Mouse (Mus musculus) midbrain, embryonic 13.5 days (tissue): Measurements from ENCODE around the gene Anp32a. TPM values are rescaled to one million over a fixed set of nuclear protein-coding genes. Genes with fewer than 3 reads are reported as not detected.

Experiments
- ATAC-seq: fragments of 200-750 bp; cut with Nextera tagmentation; 2 replicates; pipeline ENCODE4 v1.8.0; 2017; ENCODE audit warnings: mild to moderate bottlenecking, moderate TSS enrichment, moderate library complexity
- H3K27ac ChIP-seq: fragments of 300-500 bp; sonication (generic); 2 replicates; pipeline ENCODE4 v1.5.1; 2015; ENCODE audit warnings: inconsistent platforms, mild to moderate bottlenecking, moderate library complexity
- H3K27me3 ChIP-seq: fragments of 300-500 bp; sonication (generic); 2 replicates; pipeline ENCODE4 v1.6.1; 2015; ENCODE audit warnings: mild to moderate bottlenecking, inconsistent platforms
- H3K36me3 ChIP-seq: fragments of 300-500 bp; sonication (generic); 2 replicates; pipeline ENCODE4 v1.6.1; 2015; ENCODE audit warnings: mild to moderate bottlenecking, inconsistent platforms
- H3K4me1 ChIP-seq: fragments of 300-500 bp; sonication (generic); replicated peaks from 2 replicates; pipeline ENCODE4 v1.6.1; 2015; ENCODE audit warnings: inconsistent platforms
- H3K4me2 ChIP-seq: fragments of 300-500 bp; sonication (generic); replicated peaks from 2 replicates; pipeline ENCODE4 v1.6.1; 2015; ENCODE audit warnings: moderate library complexity, mild to moderate bottlenecking, inconsistent platforms
- H3K4me3 ChIP-seq: fragments of 300-500 bp; sonication (generic); replicated peaks from 2 replicates; pipeline ENCODE4 v1.5.1; 2015; ENCODE audit warnings: mild to moderate bottlenecking, inconsistent platforms
- H3K9ac ChIP-seq: fragments of 300-500 bp; sonication (generic); replicated peaks from 2 replicates; pipeline ENCODE4 v1.6.1; 2015; ENCODE audit warnings: mild to moderate bottlenecking, inconsistent platforms
- H3K9me3 ChIP-seq: fragments of 300-500 bp; sonication (generic); 2 replicates; pipeline ENCODE4 v1.6.1; 2016; ENCODE audit warnings: mild to moderate bottlenecking, inconsistent platforms
- WGBS: fragments of 180-500 bp; shearing (Covaris S2); methylation state at CpG from one replicate; pipeline ENCODE4 v1.1.7; 2015; 5-methylcytosine and 5-hydroxymethylcytosine counted together
- polyA plus RNA-seq: library from polyadenylated mRNA; unstranded; fragments of >200 nt; fragmentation: Nextera tagmentation; extraction: Ambion mirVana; gene quantifications from 2 replicates; pipeline ENCODE4 v1.2.1, GENCODE M21; 2015

Anp32a gene
- polyA plus RNA-seq, 1 experiment from 2014 or later: 175 TPM

DNA sequence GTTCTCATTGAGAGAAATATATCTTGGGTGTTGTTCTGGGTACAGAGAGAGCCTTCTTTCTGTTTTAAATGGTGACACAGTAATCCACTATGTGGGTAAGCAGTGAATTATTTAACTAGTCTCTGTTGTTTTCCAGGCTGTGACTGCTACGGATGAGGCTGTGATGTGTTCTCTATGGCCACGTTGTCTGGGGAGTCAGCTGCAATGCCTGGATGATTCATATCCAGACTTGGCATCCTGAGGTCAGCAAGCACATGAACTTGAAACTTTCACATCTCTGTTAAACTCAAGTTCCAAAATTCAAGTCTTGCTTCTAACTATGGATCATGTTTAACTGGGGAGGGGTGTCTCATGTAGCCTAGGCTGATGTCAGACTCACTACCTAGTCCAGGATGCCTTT is 53.1 kb downstream of the Anp32a start:
- Histone ChIP-seq H3K4me2 (no peak overlapping the region), H3K4me1 (no peaks in the 10 kb centered on the region), H3K27ac (no peak overlapping the region), H3K4me3 (no peak overlapping the region), H3K9ac (no peak overlapping the region), H3K27me3 (no peaks in the 10 kb centered on the region), H3K9me3 (no peaks in the 10 kb centered on the region), H3K36me3 (no peaks in the 10 kb centered on the region)
- ATAC-seq: no peak
- WGBS: 84% methylated on average over 2 of the region's 2 CpGs

DNA sequence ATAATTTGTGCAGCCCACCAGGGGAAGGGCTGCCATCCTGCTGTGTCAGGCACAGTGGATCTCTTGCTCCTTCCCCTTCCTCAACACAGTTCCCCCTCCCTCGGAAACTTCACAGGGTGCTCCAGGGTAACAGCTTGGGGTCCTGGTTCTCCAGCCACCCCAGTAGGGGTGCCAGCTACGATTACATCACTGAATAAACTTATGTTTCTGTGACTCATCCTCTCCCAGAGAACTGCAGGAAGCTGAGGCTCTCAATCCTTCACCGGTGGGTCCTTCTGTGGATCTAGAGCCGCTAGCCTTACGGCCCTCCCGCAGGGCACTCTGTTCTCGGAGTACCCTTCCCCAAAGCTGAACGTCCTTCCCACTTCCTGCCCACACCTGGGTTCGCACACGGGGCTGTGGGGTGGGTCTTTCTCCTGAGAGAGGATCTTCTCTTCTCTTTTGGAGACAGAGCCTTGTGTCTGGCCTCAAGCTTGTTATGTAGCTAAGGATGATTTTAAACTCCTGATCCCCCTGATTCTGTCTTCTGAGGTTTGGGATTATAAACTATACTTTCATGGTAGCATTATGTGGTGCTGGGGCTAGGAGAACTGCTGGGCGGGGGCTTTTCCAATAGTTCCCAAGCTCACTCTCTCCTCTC is 59.6 kb downstream of the Anp32a start:
- no peak overlapping the region for H3K4me3 ChIP-seq
- no peak overlapping the region for H3K4me2 ChIP-seq
- no peaks in the 10 kb centered on the region for H3K27me3 ChIP-seq
- no peak overlapping the region for H3K27ac ChIP-seq
- no peaks in the 10 kb centered on the region for H3K36me3 ChIP-seq
- no peaks in the 10 kb centered on the region for H3K4me1 ChIP-seq
- ATAC-seq: no peak
- no peak overlapping the region for H3K9ac ChIP-seq
- WGBS: 77% methylated on average over 11 of the region's 11 CpGs
- no peaks in the 10 kb centered on the region for H3K9me3 ChIP-seq

DNA sequence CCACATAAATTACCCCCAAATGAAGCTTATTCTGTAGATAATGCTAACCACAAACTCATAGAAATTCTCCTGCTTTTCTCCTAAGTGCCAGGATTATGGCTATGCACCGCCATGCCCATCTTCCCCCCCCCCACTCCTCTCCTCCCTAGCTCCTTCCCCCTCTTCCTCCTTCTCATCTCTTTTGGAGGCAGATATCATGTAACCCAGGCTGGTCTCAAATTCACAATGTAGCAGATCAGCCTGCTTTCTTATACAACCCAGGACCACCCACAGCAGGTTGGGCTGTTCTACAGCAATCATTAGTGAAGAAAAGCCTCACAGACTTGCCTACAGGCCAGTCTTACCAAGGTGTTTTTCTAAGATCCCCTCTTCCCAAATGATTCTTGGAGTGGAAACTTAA is 60.5 kb downstream of the Anp32a start:
- H3K4me1 ChIP-seq: no peaks in the 10 kb centered on the region
- no peaks in the 10 kb centered on the region for H3K36me3 ChIP-seq
- H3K27me3 ChIP-seq: no peaks in the 10 kb centered on the region
- H3K4me3 ChIP-seq: no peak overlapping the region
- no peak overlapping the region for H3K9ac ChIP-seq
- H3K9me3 ChIP-seq: no peaks in the 10 kb centered on the region
- no peak overlapping the region for H3K27ac ChIP-seq
- 55% methylated on average over 1 of the region's 1 CpGs for WGBS
- no peak for ATAC-seq
- no peak overlapping the region for H3K4me2 ChIP-seq

DNA sequence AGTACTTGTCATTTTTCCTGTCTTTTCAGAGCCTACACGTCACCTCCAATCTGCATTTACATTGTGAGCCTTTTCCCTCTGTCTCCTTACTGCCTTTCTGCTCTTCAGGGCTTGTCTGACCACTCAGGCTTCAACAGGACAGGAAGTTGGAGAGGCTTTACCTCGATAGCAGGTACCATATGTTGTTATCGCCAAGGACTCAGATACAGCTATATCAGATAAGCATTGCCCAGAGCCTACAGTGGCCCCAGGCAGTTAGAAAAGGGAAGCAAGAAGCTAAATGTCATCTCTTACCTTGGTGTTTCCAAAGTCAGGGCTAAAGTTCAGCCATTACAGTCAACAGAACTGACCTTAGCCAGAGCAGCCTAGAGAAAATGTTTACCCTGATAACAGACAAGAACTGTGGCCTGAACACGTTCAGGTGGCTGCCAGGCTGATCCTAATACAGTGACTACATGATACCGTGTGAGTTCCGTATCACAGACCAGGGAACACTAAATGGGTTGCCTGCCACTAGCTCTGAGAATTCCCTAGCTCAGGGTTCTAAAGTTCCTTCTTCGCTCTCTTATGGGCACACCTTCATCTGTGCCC is 65.4 kb downstream of the Anp32a start:
- Histone ChIP-seq H3K4me2 (no peak overlapping the region), H3K9ac (no peak overlapping the region), H3K9me3 (no peaks in the 10 kb centered on the region), H3K4me1 (no peaks in the 10 kb centered on the region), H3K27ac (no peak overlapping the region), H3K36me3 (no peaks in the 10 kb centered on the region), H3K27me3 (no peaks in the 10 kb centered on the region), H3K4me3 (no peak overlapping the region)
- no peak for ATAC-seq
- WGBS: 87% methylated on average over 7 of the region's 7 CpGs

DNA sequence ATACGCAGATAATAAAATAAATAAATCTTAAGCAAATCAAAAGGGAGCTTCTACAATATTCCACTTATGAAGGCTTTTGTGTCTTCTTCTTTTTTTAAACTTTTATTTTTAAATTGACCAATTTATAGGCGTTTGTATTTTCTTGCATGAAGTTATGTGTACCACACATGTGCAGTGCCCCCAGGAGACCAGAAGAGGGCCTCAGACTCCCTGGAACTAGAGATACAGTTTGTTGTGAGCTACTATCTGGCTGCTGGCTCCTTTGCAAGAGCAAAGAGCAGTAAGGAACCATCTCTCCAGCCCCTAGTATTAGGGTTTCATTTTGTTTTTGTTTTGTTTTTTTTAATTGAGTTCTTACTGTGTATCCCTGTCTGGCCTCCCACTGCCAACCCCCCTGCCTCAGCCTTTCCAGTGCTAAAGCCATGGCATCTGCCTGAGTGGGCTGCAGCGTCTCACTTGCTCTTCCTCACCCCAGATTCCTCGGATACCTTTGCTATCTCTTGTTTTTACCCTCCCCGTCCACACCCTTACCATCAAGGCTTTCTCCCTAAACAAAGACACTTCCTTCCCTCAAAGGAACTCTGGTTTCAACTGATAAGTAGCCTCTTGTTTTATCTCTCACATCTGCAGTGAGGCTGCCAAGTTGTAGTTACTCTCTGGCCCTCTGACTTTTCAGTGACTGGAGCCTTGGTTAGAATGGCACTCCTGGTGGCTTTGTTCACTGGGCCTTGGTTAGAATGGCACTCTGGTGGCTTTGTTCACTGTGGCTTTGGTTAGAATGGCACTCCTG is 66.5 kb downstream of the Anp32a start:
- Histone ChIP-seq H3K4me3 (no peak overlapping the region), H3K9ac (no peak overlapping the region), H3K27ac (no peak overlapping the region), H3K9me3 (no peaks in the 10 kb centered on the region), H3K4me2 (no peak overlapping the region), H3K4me1 (no peaks in the 10 kb centered on the region), H3K27me3 (no peaks in the 10 kb centered on the region), H3K36me3 (no peaks in the 10 kb centered on the region)
- no peak for ATAC-seq
- WGBS: 90% methylated on average over 5 of the region's 5 CpGs

DNA sequence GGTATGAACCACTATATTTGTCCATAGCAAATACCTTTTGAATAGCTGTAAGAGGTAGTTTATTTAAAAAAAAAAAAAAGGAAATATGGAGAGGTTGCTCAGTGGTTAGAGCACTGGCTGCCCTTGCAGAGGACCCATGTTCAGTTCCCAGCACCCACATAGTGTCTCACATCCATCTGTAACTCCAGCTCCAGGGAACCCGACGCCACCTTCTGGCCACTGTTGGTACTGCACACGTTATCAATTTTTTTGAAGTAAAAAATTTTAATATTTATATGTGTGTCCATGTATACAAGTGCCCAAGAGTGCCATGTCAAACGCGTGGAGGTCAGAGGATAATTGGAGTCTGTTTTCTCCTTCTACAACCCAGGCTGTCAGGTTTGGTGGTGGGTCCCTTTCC is 77.6 kb downstream of the Anp32a start:
- peaks cover 25% of the 10 kb centered on the region for H3K4me1 ChIP-seq
- no peaks in the 10 kb centered on the region for H3K9me3 ChIP-seq
- H3K27me3 ChIP-seq: no peaks in the 10 kb centered on the region
- H3K4me3 ChIP-seq: no peak overlapping the region
- no peak for ATAC-seq
- no peak overlapping the region for H3K27ac ChIP-seq
- H3K4me2 ChIP-seq: no peak overlapping the region
- 60% methylated on average over 5 of the region's 5 CpGs for WGBS
- peaks cover 23% of the 10 kb centered on the region for H3K36me3 ChIP-seq
- no peak overlapping the region for H3K9ac ChIP-seq

DNA sequence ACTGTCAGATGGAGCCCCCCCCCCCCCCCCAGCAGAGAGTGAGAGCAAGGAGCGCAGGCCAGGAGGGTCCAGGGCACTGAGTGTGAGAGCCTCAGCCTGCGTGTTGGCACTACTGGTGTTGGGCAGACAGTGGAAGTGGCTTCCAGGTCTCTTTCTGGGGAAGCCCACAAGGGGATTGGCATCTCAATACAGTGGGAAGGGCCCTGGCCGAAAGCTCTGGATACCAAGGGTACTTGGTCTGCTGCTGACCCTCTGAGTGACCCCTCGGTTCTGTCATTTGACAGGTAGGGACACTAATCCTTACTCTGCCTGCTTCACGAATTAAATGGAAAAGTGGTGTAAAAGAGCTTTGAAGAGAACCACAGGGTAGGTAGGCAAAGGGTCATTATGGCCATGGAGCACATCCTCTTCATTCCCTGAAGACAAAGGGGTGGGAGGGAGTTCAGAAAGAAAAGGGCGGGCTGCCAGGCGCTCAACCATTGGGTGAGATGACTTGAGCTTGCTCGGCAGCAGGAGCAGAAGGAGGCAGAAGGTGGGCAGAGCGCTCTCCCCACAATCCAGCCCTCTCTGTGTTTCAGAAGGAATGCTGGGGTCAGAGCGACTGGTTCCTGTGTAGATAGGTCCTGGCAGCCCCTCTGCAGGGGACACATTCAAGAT is 79.3 kb downstream of the Anp32a start:
- WGBS: 33% methylated on average over 10 of the region's 10 CpGs
- ATAC-seq: no peak
- H3K4me2 ChIP-seq: peak overlapping the region; percentile 28; the same call in 1 of the 2 replicates
- H3K27me3 ChIP-seq: no peaks in the 10 kb centered on the region
- H3K9ac ChIP-seq: no peak overlapping the region
- H3K27ac ChIP-seq: no peak overlapping the region
- peaks cover 17% of the 10 kb centered on the region for H3K4me1 ChIP-seq
- H3K4me3 ChIP-seq: no peak overlapping the region
- H3K36me3 ChIP-seq: peaks cover 39% of the 10 kb centered on the region
- no peaks in the 10 kb centered on the region for H3K9me3 ChIP-seq

DNA sequence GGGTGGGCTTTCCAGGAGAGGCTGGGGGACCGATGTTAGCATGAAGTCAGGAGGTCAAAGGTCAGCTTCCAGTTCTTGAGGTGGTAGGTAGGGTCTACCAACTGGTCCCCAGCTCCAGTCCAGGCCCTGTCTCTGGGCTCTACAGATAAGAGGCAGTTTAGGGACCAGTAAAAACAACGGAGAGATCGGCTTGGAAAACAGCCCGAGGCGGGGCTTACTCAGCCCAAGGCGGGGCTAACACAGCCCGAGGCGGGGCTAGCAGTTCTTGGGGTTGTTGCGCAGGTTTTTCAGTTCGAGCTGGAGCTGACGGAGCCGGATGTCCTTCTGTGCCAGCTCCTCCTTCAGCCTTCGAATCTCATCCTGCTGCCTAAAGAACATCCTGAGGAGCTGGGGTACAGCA is 79.9 kb downstream of the Anp32a start:
- peak; percentile 51; the same call in 1 of the 2 replicates for ATAC-seq
- H3K4me3 ChIP-seq: no peak overlapping the region
- no peak overlapping the region for H3K27ac ChIP-seq
- no peak overlapping the region for H3K9ac ChIP-seq
- no peaks in the 10 kb centered on the region for H3K9me3 ChIP-seq
- peak overlapping the region; percentile 28 for H3K4me2 ChIP-seq
- peaks cover 45% of the 10 kb centered on the region for H3K36me3 ChIP-seq
- H3K4me1 ChIP-seq: peaks cover 16% of the 10 kb centered on the region
- H3K27me3 ChIP-seq: no peaks in the 10 kb centered on the region
- WGBS: 1% methylated on average over 13 of the region's 13 CpGs

DNA sequence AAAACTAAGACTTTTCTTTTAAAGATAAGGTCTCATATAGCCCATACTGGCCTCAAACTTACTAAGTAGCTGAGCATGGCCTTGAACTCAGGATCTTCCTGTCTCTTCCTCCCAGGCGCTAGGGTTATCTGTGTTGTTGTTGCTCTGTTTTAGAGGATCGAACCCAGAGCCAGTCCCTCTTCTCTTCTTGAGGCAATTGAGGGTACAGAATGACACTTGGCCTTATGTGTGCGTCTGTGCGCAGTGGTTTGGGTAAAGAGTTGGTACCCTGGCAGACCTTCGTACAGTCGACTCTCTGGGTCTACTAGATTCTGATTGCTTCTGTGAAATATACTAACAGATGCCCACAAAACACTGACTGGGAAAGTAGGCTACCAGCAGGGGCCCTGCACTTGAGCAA is 80.8 kb downstream of the Anp32a start:
- H3K4me2 ChIP-seq: no peak overlapping the region
- 99% methylated on average over 6 of the region's 6 CpGs for WGBS
- H3K4me1 ChIP-seq: peaks cover 13% of the 10 kb centered on the region
- peaks cover 54% of the 10 kb centered on the region for H3K36me3 ChIP-seq
- no peak overlapping the region for H3K9ac ChIP-seq
- no peak overlapping the region for H3K4me3 ChIP-seq
- H3K27ac ChIP-seq: no peak overlapping the region
- no peaks in the 10 kb centered on the region for H3K27me3 ChIP-seq
- no peak for ATAC-seq
- no peaks in the 10 kb centered on the region for H3K9me3 ChIP-seq

DNA sequence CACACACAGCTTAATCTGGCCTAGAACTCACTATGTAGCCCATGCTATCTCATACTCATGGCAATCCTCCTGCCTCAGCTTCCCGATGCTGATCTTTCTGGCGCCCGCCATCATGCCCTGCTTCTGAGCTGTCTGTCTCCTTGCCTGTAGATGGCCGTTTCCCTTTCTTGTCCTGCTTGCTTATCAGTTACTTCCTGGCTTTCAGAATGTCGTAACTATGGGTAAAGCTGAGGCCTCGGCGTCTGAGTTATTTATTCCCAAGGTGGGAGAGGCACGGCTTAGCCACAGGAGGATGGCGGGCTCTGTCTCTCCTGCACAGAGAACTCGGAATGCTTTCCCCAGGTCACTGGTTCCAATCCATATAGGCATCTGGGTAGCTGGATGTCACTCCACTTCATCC is 81.8 kb downstream of the Anp32a start:
- Histone ChIP-seq H3K27me3 (no peaks in the 10 kb centered on the region), H3K27ac (no peak overlapping the region), H3K4me1 (peaks cover 13% of the 10 kb centered on the region), H3K9me3 (no peaks in the 10 kb centered on the region), H3K4me3 (no peak overlapping the region), H3K4me2 (no peak overlapping the region), H3K36me3 (peaks cover 64% of the 10 kb centered on the region), H3K9ac (no peak overlapping the region)
- 94% methylated on average over 10 of the region's 10 CpGs for WGBS
- no peak for ATAC-seq

DNA sequence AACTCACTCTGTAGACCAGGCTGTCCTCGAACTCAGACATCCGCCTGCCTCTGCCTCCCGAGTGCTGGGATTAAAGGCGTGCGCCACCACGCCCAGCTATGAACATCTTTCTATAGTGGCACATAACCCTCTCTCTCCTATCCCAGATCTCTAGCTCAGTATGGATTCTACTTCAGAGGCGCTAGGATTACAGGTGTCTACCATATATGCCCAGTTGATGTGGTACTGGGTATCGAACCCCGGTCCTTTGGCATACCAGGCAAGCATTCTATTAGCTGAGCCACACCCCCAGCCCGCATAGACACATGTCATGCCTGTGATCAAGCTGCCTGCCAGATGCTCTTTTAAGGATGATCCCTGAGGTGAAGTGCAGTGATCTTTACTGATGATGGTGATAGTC is 82.8 kb downstream of the Anp32a start:
- H3K4me2 ChIP-seq: no peak overlapping the region
- no peak for ATAC-seq
- WGBS: 98% methylated on average over 10 of the region's 10 CpGs
- peaks cover 13% of the 10 kb centered on the region for H3K4me1 ChIP-seq
- peaks cover 74% of the 10 kb centered on the region for H3K36me3 ChIP-seq
- no peak overlapping the region for H3K4me3 ChIP-seq
- H3K27me3 ChIP-seq: no peaks in the 10 kb centered on the region
- no peak overlapping the region for H3K9ac ChIP-seq
- H3K9me3 ChIP-seq: no peaks in the 10 kb centered on the region
- H3K27ac ChIP-seq: no peak overlapping the region

DNA sequence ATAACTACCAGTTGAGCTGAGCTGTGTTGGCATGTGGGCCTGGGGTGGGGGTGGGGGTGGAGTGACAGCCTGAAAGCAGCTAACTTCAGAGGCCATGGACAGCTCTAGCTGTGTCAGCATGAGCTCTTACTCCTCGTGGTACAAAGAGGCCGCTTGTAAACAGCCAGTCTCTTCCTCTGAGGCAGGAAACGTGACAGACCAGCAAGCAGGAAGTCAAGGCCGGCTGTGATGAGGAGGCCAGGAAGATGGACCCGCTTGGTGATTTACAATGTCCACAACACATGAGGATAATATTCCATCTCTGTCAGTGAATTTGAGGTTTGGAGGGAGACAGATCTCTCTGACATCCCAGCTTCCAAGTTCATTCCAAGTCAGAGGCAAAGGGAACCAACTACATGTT is 84.2 kb downstream of the Anp32a start:
- no peak for ATAC-seq
- no peak overlapping the region for H3K9ac ChIP-seq
- WGBS: 64% methylated on average over 5 of the region's 5 CpGs
- no peak overlapping the region for H3K27ac ChIP-seq
- H3K4me2 ChIP-seq: no peak overlapping the region
- H3K27me3 ChIP-seq: no peaks in the 10 kb centered on the region
- no peak overlapping the region for H3K4me3 ChIP-seq
- peaks cover 83% of the 10 kb centered on the region for H3K36me3 ChIP-seq
- H3K9me3 ChIP-seq: no peaks in the 10 kb centered on the region
- H3K4me1 ChIP-seq: peaks cover 13% of the 10 kb centered on the region
